Mouse (Mus musculus) forebrain, embryonic 12.5 days (tissue): ENCODE data around the gene Kcns1. TPM values are rescaled to one million over a fixed set of nuclear protein-coding genes. Genes with fewer than 3 reads are reported as not detected.

ENCODE experiments used
- polyA plus RNA-seq: library from polyadenylated mRNA; unstranded; fragments of >200 nt; fragmentation: Nextera tagmentation; extraction: Ambion mirVana; gene quantifications from 2 replicates; pipeline ENCODE4 v1.2.1, GENCODE M21; 2016

Kcns1 gene
- polyA plus RNA-seq, 1 experiment from 2014 or later, result 0.18 TPM

Other genes starting within 250 kb of the Kcns1 start
- gene Ywhab, start 176.2 kb downstream of the Kcns1 start, polyA plus RNA-seq, result 339 and 340 TPM in 2 replicates
- gene Pabpc1l, start 145.7 kb downstream of the Kcns1 start, polyA plus RNA-seq, result 1.2 and 1.8 TPM in 2 replicates
- gene Stk4, start 100.8 kb downstream of the Kcns1 start, polyA plus RNA-seq, result 37.3 and 42.8 TPM in 2 replicates
- 50.2 TPM in 2 replicates for gene Tomm34, start 99.9 kb downstream of the Kcns1 start, polyA plus RNA-seq
- gene Wfdc5, start 11.6 kb upstream of the Kcns1 start, polyA plus RNA-seq, result not detected in 2 replicates
- not detected in 2 replicates for gene Wfdc12, start 19.5 kb upstream of the Kcns1 start, polyA plus RNA-seq
- not detected in 2 replicates for gene Wfdc15a, start 29.0 kb upstream of the Kcns1 start, polyA plus RNA-seq
- not detected in 2 replicates for gene Wfdc15b, start 50.5 kb upstream of the Kcns1 start, polyA plus RNA-seq
- gene Svs2, start 67.4 kb upstream of the Kcns1 start, polyA plus RNA-seq, result not detected in 2 replicates
- not detected in 2 replicates for gene Svs3b, start 85.5 kb upstream of the Kcns1 start, polyA plus RNA-seq
- gene Svs4, start 107.3 kb upstream of the Kcns1 start, polyA plus RNA-seq, result not detected in 2 replicates
- not detected in 2 replicates for gene Svs3a, start 118.2 kb upstream of the Kcns1 start, polyA plus RNA-seq
- gene Svs6, start 145.6 kb upstream of the Kcns1 start, polyA plus RNA-seq, result not detected in 2 replicates
- not detected in 2 replicates for gene Svs5, start 161.6 kb upstream of the Kcns1 start, polyA plus RNA-seq
- gene Slpi, start 218.0 kb upstream of the Kcns1 start, polyA plus RNA-seq, result 0.41 TPM in 1 of 2 replicates, not detected in the other
- gene Rbpjl, start 232.0 kb upstream of the Kcns1 start, polyA plus RNA-seq, result 0.08 and 0.09 TPM in 2 replicates
- 3.3 and 4.0 TPM in 2 replicates for gene Matn4, start 234.0 kb upstream of the Kcns1 start, polyA plus RNA-seq